Mouse (Mus musculus): ENCODE results near the gene Tagln2.
A peak's percentile ranks its signal among the peaks of the same experiment; 100 is the strongest.

The Tagln2 gene

DNA sequence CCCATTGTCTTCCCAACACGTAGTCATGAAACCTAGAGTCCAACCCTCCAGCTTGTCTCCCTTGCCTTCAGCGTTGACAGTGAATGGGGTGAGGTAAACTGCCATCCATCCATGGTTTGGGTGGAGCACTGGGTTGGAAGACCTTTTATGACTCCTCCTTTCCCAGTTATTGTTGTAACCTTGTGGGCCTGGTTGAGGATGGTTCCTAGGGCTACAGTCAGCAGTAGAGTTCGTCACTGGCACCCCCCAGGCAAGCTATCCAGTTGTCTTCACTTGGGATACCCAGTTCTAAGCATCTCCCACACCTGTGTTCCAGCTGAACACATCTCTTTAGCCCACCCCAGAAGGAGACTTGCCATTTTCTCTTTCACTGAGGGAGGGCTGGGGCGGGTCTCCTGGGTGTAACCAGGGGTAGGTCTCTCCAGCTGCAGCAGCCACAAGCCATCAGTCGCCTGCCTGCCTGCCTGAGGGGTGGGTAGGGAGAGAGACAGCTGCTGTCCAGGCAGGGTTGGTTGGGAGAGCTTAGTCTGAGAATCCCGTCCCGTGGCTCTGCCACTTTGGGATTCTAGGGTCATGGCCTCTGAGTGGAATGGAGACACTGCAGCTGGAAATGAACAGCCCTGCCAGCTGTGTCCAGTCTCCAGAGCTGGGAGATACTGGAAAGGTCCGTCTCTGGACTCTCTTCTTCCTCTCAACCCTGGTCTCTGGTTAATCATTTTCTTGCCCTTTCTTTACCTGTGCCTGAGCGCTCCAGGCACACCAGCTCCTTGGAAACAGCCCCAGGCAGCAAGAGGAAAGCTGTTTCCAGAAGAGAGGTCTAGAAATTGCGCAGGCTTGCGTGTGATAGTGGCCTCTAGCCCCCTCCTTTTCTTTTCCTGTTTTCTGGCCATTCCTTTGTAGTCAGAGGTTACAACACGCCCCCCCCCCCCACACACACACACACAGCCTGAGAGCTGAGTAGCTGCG is 2.6 kb downstream of the Tagln2 start:
- DNase-seq (ENCODE audit: extremely low spot score, low read depth, low spot score) = no peak

DNA sequence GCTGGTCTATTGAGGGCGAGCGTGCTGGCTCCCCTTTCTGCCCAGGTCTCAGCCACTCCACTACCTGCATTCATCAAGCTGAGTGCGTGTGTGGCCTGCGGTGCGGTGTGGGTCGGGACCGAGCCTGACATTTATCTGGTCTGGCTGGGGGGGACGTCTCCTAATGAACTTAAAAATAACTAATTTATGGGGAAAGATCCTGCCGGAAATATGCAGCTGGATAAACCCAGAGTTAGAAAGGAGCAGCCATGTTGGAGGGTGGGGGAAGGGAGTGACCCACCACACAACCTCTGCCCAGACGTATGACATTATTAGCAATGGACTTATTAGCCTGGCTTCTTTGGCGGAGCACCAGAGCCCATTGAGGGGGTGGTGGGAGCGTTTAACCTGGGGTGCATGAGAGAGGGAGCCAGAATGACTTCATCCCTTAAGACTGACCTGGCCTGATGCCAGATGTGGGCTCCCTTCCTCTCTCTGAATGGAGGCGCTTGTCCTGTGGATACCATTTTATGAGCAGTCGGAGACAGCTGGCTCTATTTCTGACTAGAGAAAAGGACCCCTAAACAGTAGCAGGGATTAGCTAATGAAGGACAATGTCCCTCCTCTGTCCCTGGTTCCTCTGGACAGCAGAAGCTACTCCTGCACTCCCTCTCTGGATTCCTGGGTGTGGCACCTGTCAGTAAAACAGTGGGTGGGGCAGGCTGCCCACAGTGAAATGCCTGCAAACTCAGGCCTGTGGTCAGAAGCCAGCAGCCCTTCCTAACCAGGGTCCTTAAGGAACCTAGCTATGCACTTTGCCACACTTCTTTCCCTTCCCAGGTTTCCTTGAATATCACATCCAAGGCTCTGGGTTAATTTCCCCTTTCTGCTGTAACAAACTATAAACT is 3.5 kb downstream of the Tagln2 start:
- DNase-seq (ENCODE audit: extremely low spot score, low read depth, low spot score) = no peak

DNA sequence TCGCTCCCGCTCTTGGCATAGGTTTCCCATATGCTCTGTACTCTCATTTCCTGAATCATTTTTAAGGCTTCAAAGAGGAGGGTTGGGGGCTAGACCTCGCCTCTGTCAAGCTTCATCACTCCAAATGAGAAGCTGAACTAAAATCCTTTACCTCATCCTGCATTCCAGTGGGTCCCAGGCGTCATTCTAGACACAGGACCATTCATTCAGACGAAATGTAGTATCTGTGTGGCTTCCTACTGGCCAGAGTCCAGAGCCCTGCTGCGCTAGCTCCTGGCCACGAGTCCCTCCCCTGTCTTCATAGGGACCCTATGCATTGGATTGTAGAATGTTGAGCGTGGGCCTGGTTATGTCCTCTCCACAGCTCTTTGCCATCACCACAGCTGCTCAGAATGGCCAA is 4.9 kb downstream of the Tagln2 start:
- no peak for DNase-seq (ENCODE audit: extremely low spot score, low read depth, low spot score)

DNA sequence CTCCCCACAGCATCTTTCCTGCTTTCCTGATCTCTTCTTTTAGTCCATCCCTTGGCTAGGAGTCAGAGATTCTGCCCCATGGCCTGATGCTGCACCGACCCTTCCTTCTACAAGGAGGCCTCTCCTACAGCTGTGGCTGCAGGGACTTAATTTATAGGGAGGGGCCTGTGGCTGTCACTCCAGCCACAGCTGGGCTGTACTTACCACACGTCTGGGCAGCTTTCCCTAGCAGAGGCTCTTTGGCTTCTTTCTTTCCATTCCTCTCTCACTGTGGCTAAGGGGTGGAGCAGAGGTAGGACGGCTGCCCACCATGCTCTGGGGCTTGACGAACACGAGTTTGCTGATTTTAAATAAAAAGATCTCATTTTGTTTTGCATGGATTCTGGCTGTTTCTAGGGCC is 7.2 kb downstream of the Tagln2 start:
- DNase-seq (ENCODE audit: extremely low spot score, low read depth, low spot score) = no peak

DNA sequence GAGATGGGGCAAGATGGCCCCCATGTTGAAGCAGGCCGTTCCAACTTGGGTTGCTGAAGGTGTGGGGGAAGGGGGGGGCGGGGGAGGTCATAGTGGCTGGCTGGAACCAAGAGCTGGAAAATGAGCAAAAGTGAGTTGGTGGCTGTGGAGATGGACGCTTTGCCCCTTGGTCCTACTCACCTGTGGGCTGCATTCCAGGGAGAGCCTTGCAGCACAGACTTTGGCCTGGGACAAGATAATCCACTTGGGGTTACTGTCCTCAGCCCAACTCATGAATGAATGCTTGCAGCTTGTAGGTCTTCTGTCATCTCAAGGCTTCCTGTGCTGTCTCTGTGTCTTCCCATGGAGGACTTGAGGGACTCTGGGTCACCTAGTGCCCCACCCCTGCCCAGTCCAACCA is 7.9 kb downstream of the Tagln2 start:
- DNase-seq (ENCODE audit: extremely low spot score, low read depth, low spot score) = no peak

DNA sequence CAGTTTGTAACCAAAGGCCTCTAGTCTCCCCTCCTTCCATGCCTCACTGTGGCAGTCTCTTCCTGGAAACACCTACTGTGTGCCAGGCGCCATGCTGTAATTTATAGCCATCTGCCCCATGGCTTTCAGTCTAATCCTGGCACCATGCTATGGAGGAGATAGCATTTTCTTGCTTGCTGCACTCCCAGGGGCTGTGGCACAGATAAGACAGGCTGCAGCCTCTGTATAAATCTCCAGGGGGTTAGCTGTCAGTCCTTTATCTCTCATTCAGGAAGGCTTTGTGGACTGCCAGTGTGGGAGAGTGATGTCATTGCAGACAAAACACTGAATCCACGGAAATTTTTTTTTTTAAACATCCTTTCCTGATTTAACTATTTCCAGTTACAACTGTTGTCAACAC is 8.3 kb downstream of the Tagln2 start:
- DNase-seq (ENCODE audit: extremely low spot score, low read depth, low spot score) = no peak

DNA sequence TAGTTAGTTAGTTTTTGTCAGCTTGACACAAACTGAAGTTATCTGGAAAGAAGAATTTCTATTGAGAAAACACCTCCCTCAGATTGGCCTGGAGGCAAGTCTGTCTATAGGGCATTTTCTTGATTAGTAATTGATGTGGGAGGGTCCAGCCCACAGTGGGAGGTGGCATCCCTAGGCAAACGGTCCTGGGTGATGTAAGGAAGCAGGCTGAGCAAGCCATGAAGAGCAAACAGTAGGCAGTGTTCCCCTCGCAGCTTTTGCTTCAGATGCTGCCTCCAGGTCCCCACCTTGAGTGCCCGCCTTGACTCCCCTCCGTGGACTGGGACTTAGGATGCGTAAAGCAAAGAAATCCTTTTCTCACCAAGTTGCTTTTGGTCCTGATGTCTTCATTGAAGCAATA is 9.4 kb downstream of the Tagln2 start:
- DNase-seq (ENCODE audit: extremely low spot score, low read depth, low spot score) = no peak

DNA sequence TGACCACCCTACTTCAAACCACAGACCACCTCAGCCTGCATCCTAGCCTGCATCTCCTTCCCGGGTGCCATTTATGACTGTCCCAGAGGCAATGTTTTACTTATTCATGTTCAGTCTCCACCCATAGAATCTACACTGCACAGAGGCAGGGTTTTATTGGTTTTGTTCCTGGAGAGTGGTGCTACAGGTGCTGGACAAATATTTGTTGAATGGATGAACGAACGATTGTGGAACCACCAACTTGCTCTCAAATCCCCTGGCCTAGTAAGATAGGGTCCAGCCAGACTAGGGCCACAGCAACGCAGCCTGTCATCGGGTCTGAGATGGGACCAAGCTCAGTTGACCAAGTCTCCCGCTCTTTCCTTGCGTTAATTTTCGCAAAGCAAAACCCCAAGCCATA is 10.1 kb downstream of the Tagln2 start:
- no peak for DNase-seq (ENCODE audit: extremely low spot score, low read depth, low spot score)

DNA sequence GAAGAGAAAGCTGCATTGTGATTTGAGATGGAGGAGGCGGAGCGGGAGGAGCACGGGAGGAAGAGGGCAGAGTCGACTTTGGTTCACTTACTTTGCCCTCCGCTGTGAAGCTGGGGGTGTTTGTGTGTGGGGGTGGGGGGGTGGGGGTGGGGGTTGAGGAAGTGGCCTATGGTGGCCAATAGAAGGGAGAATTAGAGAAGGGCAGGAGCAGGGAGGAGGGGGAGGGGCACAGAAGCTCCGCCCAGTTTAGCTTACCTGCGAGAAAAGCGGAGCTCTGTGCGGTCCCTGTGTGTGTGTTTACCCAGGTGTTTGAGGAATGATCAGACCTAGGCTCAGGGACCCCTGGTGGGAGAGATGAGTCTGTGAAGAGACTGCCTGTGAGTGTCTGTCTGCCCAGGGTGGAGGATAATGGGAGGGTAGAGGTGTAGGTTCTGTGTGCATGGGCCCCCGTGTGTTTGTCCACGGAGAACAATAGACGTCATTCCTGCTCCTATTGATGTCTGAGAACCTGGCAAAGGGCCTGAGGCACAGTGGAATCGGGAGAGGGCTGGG is 10.7 kb downstream of the Tagln2 start:
- no peak for DNase-seq (ENCODE audit: extremely low spot score, low read depth, low spot score)

DNA sequence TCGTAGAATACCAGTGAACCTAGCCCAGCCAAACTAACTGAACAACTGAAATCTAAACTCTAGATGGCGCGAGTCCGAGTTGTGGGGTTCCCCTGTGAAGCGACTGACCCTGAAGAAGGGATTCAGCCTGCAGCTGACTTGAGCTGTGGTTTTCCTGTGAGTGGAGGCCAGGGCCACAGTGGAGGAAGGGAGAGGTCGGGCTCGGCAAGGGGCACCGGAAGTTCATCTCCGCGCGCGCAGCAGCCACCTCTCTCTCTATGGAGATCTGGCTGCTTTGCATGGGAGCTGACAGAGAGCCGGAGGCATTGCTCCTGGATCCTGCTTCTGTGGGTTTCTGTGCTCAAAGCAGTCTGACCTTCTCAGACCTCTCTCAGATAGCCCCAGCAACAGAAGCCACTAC is 13.1 kb downstream of the Tagln2 start:
- no peak for DNase-seq (ENCODE audit: extremely low spot score, low read depth, low spot score)

DNA sequence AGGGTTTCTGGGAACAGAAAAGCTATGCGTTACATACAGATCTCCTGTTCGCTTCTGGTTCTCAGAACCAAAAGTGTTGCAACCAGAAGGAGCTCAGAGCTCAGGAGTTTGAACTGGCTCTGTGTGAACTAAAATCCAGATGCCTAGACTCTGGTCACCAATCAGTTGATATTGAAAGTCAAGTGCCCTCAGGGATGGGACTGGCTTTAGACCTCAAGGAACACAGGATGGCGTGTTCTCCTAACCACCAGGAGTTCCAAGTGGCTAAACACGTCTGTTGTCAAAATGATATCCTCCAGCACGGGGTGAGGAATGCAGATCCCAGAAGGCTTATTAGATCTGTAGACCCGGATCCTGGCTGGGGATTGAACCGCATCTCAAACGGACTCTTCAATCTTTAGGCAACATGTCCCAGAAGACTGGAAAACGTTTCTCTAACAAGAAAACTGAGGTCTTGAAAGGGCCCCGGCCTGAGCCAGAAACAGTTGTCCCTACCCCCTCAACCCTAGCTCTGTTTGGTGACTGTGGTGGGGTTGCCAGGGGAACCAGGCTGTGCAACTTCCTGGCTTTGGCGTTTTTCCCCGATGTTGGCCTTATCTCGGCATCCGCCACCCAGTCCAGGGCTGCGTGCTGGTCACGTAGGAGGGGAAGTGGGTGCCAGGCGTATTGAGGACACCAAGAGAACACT is 13.8 kb downstream of the Tagln2 start:
- DNase-seq (ENCODE audit: extremely low spot score, low read depth, low spot score) = no peak

DNA sequence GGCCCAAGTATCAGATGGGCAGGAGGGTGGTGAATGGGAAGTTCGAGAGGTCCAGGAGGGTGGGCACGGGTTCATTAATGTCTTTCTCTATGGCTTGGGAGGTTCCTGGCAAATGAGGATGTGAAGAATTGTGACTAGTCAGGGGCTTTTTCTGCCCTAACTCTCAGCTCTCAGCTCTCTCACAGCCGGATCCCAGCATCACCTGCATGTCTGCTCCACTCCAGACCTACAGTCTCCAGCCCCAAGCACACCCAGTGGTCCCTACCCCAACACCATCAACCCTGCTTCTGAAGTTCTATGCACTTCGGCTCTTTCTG is 14.3 kb downstream of the Tagln2 start:
- DNase-seq (ENCODE audit: extremely low spot score, low read depth, low spot score) = no peak

DNA sequence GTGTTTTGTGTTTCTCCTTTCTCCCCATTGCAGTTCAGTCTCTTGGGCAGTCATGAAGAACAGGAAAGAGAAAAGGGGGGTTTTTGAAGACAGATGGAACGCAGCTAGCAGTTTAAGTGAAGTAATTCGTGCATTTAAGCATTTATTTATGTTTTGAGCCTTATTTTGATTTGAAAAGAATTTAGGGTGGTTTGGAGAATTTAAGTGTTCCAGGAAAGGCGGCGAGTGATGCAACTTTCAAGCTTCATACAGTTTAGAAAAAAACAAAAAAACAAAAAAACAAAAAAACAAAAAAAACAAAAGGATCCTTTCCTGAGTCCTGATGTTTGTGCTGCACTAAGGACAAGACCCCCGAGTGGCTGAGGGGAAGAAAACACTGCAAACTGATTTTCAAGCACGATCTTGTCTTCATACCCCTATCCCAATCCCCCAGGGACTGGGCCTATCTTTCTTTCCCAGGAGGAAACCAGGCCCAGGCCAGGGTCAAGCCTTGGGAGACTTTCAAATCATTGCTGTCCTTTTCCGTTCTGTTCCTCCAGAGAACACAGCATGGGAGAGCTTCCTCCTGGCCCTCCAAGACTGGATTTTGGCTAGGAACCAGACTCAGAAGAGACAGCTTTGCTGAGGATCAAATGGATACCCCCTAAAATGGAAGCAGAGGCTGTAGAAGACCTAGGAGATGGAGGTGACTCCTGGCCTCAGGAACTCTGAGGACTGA is 14.9 kb downstream of the Tagln2 start:
- DNase-seq (ENCODE audit: extremely low spot score, low read depth, low spot score) = no peak

DNA sequence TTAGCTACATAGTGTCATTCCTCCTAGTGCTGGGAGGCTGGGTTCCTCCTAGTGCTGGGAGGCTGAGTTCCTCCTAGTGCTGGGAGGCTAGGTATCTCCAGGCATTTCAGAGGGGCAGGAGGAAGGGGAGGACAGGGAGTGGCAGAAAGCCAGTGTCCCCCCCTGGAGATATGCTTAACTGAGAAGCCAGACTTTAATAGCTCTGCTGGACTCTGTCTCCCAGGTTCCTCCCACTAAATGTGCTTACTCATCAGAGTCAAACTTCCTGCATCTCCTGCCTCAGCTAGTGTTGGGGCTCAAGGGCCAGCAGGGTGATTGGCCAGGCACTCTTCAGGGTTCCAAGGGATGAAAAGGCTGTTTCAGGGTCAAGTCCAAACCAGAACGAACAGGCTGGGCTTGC is 15.5 kb downstream of the Tagln2 start:
- DNase-seq (ENCODE audit: extremely low spot score, low read depth, low spot score) = no peak

DNA sequence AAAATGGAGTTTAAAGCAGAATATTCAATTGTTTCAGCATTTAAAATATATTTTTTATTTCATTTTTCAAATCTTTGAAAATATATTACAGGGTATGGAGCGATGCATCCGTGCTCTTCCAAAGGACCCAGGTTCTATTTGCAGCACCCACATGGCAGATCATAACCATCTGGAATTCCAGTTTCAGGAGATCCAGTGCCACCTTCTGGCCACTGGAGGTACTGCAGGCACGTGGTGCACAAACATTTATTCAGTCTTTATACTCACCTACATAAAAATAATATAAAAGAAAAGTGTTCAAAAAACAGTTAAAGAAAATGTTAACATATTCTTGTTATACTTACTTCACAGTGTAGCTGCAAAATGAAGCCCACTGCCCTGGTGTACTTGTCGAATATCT is 18.2 kb downstream of the Tagln2 start:
- DNase-seq (ENCODE audit: extremely low spot score, low read depth, low spot score) = no peak

DNA sequence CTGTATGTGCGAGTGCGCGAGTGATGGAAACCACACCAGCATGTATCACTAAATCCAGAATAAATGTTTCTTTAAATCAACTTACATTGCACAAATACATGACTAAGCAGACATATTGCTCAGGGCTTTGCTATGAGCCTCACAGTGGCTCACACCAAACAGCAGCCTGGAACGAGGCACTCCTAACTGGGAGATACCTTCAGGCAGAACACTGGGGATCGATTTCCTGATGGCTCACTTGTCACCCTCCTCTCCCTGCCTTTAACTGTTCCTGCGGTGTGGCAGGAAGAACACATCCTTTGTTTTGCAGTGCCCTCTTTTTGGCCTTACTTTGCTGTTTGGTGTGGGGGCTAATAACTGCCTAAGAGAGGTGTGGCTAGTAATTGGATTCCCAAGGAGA is 19.8 kb downstream of the Tagln2 start:
- DNase-seq (ENCODE audit: extremely low spot score, low read depth, low spot score) = no peak

DNA sequence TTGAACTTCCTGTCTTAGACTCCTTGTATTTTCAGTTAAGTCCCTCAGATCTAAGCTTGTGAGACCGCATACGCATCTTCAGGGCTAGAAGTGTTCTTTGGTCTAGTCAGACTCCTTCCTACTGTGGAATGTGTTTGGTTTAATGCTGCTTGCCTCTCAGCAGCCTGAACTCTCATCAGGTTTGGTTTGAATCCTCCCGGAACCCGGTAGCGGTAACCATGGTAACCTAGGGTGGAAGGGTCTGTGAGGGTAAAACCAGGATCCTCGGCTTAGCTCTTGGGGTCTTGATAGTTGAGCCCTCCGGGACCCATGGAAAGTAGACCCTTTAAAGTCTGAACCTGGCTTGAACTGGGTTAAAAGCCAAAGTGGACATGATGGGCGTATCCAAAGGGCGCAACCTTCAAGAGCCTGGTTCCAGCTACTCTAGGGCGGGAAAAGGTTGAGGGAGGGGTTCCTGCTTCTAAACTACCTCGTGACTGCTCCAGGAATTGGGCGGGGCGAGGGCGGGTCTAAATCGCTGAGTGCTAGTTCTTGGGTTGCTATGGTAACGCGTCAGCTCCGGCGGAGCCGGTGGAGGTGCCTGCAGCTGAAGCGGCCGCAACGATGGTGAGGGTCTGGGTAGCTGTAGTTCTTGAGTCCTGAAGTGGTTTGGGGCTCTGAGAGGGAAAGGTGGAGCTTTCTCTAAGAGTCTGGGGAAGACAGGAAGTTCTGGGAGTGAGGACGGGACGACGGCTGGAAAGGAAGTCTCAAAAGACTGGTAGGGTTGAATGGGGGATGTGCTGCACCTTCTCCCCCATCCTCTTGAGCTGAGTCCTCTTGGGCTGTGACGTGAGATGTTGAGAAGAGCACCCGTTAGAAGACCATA is 21.0 kb downstream of the Tagln2 start, which contains the start of gene Cfap45:
Gene Cfap45 (plus strand): TSS at position 226 of the 865 bp plus-strand sequence.
- peak; percentile 94 for DNase-seq (ENCODE audit: extremely low spot score, low read depth, low spot score)

DNA sequence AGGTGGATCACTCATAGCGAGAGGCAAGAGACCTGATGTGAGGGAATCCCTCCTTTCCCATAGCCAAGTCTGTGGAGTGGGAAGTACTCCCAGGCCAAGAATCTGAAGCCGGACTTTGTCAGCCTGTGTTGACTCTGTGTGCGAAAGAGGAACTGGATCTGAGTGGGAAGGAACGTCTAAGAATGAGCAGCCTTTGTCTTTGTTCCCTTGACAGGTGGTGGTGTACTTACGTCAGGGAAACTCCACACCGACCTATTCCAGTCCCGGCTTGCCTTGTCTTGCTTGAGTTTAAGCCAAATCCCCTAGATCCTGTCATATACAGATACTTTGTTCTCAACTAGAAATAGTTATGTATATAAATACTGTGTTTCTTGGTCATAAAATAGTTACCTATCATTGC is 22.7 kb downstream of the Tagln2 start:
- DNase-seq (ENCODE audit: extremely low spot score, low read depth, low spot score) = no peak

DNA sequence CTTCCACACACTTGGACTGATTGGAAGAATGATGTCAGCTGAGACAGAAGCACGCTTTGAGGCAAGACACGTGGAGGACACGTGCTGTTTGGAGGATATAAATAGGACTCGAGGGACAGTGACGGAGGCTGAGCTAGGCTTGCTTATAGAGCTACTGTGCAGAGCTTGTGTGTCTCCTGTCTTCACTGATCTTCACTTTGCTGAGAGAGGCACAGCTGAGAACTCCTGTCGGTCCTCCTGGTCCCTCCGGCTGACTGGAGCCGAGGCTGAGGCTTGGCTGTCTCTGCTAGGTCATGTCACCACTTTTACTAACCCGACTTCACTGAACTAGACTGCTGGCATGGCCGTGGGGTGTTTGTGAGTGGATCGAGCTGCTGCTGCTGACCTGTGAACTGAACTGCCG is 23.9 kb downstream of the Tagln2 start:
- DNase-seq (ENCODE audit: extremely low spot score, low read depth, low spot score) = no peak

Measured in hindlimb bud, embryonic 11.5 days (tissue).